Mouse (Mus musculus): ENCODE results near the gene Ccdc61. TPM values are rescaled to one million over a fixed set of nuclear protein-coding genes. Genes with fewer than 3 reads are reported as not detected.
A peak's percentile ranks its signal among the peaks of the same experiment; 100 is the strongest.

The Ccdc61 gene
- polyA plus RNA-seq, 1 experiment from 2014 or later, result 27.9 TPM

GRCm38 (mm10) chr7:18926911-18927310 lies 16.7 kb upstream of the Ccdc61 start:
- H3K9me3 ChIP-seq (replicated peaks), result no peaks in the 10 kb centered on the region
- peak overlapping the region; percentile 94 for H3K27ac ChIP-seq
- peak overlapping the region; percentile 99 for H3K9ac ChIP-seq
- ATAC-seq, result peak; percentile 9; the same call in 1 of the 2 replicates
- peak overlapping the region; percentile 95 for H3K4me3 ChIP-seq
- peaks cover 73% of the 10 kb centered on the region for H3K4me1 ChIP-seq
- peak overlapping the region; percentile 92 for H3K4me2 ChIP-seq
- 54% methylated on average over 6 of the region's 6 CpGs for WGBS
- H3K27me3 ChIP-seq, result no peaks in the 10 kb centered on the region
- no peaks in the 10 kb centered on the region for H3K36me3 ChIP-seq (ENCODE audit: poor library complexity, severe bottlenecking)

- Histone ChIP-seq H3K9me3 (replicated peaks) (no peaks in the 10 kb centered on the region), H3K4me1 (peaks cover 71% of the 10 kb centered on the region), H3K27me3 (no peaks in the 10 kb centered on the region), H3K4me3 (peak overlapping the region; percentile 95), H3K36me3 (ENCODE audit: poor library complexity, severe bottlenecking) (no peaks in the 10 kb centered on the region), H3K4me2 (peak overlapping the region; percentile 92), H3K27ac (peak overlapping the region; percentile 94), H3K9ac (peak overlapping the region; percentile 99)
- ATAC-seq, result peak; percentile 30
- 0% methylated on average over 33 of the region's 42 CpGs for WGBS
Observed at GRCm38 (mm10) chr7:18926041-18926790, 16.0 kb upstream of the Ccdc61 start.

- Histone ChIP-seq H3K4me3 (peak within 1 kb of the TSS; percentile 95), H3K27me3 (no peaks in the 10 kb centered on the region), H3K36me3 (ENCODE audit: poor library complexity, severe bottlenecking) (no peaks in the 10 kb centered on the region), H3K9ac (peak within 1 kb of the TSS; percentile 99), H3K9me3 (replicated peaks) (no peaks in the 10 kb centered on the region), H3K4me2 (peak within 1 kb of the TSS; percentile 92), H3K27ac (peak within 1 kb of the TSS; percentile 94), H3K4me1 (peaks cover 75% of the 10 kb centered on the region)
- WGBS, result under 1% methylated on average over 27 of the region's 45 CpGs
- ATAC-seq, result peak; percentile 86
Observed at GRCm38 (mm10) chr7:18925162-18925938, 15.1 kb upstream of the Ccdc61 start, which contains the start of gene Nova2. Gene Nova2, plus strand, starts transcription at chr7:18925888.

- peaks cover 67% of the 10 kb centered on the region for H3K4me1 ChIP-seq
- no peaks in the 10 kb centered on the region for H3K9me3 ChIP-seq (replicated peaks)
- 6% methylated on average over 8 of the region's 8 CpGs for WGBS
- no peaks in the 10 kb centered on the region for H3K36me3 ChIP-seq (ENCODE audit: poor library complexity, severe bottlenecking)
- ATAC-seq, result no peak
- peak overlapping the region; percentile 37; the same call in 1 of the 2 replicates for H3K9ac ChIP-seq
- H3K27me3 ChIP-seq, result no peaks in the 10 kb centered on the region
- peak overlapping the region; percentile 90 for H3K27ac ChIP-seq
- peak overlapping the region; percentile 46 for H3K4me2 ChIP-seq
- H3K4me3 ChIP-seq, result no peak overlapping the region
Observed at GRCm38 (mm10) chr7:18924321-18924720, 14.1 kb upstream of the Ccdc61 start.

- Histone ChIP-seq H3K36me3 (ENCODE audit: poor library complexity, severe bottlenecking) (no peaks in the 10 kb centered on the region), H3K4me2 (peak overlapping the region; percentile 46), H3K4me1 (peaks cover 62% of the 10 kb centered on the region), H3K4me3 (no peak overlapping the region), H3K9ac (peak overlapping the region; percentile 37; the same call in 1 of the 2 replicates), H3K27ac (peak overlapping the region; percentile 90), H3K9me3 (replicated peaks) (no peaks in the 10 kb centered on the region), H3K27me3 (no peaks in the 10 kb centered on the region)
- WGBS, result 16% methylated on average over 4 of the region's 4 CpGs
- ATAC-seq, result no peak
Observed at GRCm38 (mm10) chr7:18923711-18924191, 13.5 kb upstream of the Ccdc61 start.

GRCm38 (mm10) chr7:18923267-18923666 lies 13.1 kb upstream of the Ccdc61 start:
- Histone ChIP-seq H3K9me3 (replicated peaks) (no peaks in the 10 kb centered on the region), H3K36me3 (ENCODE audit: poor library complexity, severe bottlenecking) (no peaks in the 10 kb centered on the region), H3K4me1 (peaks cover 58% of the 10 kb centered on the region), H3K27ac (peak overlapping the region; percentile 90), H3K4me2 (peak overlapping the region; percentile 46), H3K9ac (0 out of 2 replicates have a peak overlapping the region, but pooled peaks have one; percentile 37), H3K27me3 (no peaks in the 10 kb centered on the region), H3K4me3 (no peak overlapping the region)
- WGBS, result 62% methylated on average over 11 of the region's 11 CpGs
- no peak for ATAC-seq

GRCm38 (mm10) chr7:18922807-18923206 lies 12.6 kb upstream of the Ccdc61 start:
- Histone ChIP-seq H3K4me3 (no peak overlapping the region), H3K9ac (no peak overlapping the region), H3K27me3 (no peaks in the 10 kb centered on the region), H3K36me3 (ENCODE audit: poor library complexity, severe bottlenecking) (no peaks in the 10 kb centered on the region), H3K9me3 (replicated peaks) (no peaks in the 10 kb centered on the region), H3K27ac (peak overlapping the region; percentile 90), H3K4me2 (peak overlapping the region; percentile 46), H3K4me1 (peaks cover 54% of the 10 kb centered on the region)
- ATAC-seq, result peak; percentile 5; the same call in 1 of the 2 replicates
- 24% methylated on average over 5 of the region's 5 CpGs for WGBS

- WGBS, result 2% methylated on average over 12 of the region's 12 CpGs
Observed at GRCm38 (mm10) chr7:18921069-18921468, 10.9 kb upstream of the Ccdc61 start.

GRCm38 (mm10) chr7:18917931-18918330 lies 7.7 kb upstream of the Ccdc61 start:
- ATAC-seq, result no peak
- WGBS, result 62% methylated on average over 3 of the region's 3 CpGs
- H3K4me3 ChIP-seq, result no peak overlapping the region

More at GRCm38 (mm10) chr7:18921069-18921468, 10.9 kb upstream of the Ccdc61 start:
- Histone ChIP-seq H3K4me3 (0 out of 2 replicates have a peak overlapping the region, but pooled peaks have one; percentile 14), H3K4me2 (peak overlapping the region; percentile 45), H3K4me1 (peaks cover 41% of the 10 kb centered on the region), H3K9ac (peak overlapping the region; percentile 37), H3K36me3 (ENCODE audit: poor library complexity, severe bottlenecking) (no peaks in the 10 kb centered on the region), H3K27me3 (no peaks in the 10 kb centered on the region), H3K9me3 (replicated peaks) (no peaks in the 10 kb centered on the region), H3K27ac (peak overlapping the region; percentile 73)
- peak; percentile 11; the same call in 1 of the 2 replicates for ATAC-seq

GRCm38 (mm10) chr7:18916254-18916653 lies 6.0 kb upstream of the Ccdc61 start:
- no peak overlapping the region for H3K4me2 ChIP-seq
- no peak overlapping the region for H3K4me3 ChIP-seq
- H3K27ac ChIP-seq, result no peak overlapping the region
- no peaks in the 10 kb centered on the region for H3K27me3 ChIP-seq
- no peaks in the 10 kb centered on the region for H3K9me3 ChIP-seq (replicated peaks)
- H3K36me3 ChIP-seq (ENCODE audit: poor library complexity, severe bottlenecking), result no peaks in the 10 kb centered on the region
- no peak overlapping the region for H3K9ac ChIP-seq
- ATAC-seq, result no peak
- H3K4me1 ChIP-seq, result peaks cover 5% of the 10 kb centered on the region
- 72% methylated on average over 4 of the region's 4 CpGs for WGBS

More at GRCm38 (mm10) chr7:18917931-18918330, 7.7 kb upstream of the Ccdc61 start:
- Histone ChIP-seq H3K4me1 (peaks cover 20% of the 10 kb centered on the region), H3K4me2 (no peak overlapping the region), H3K9ac (no peak overlapping the region), H3K36me3 (ENCODE audit: poor library complexity, severe bottlenecking) (no peaks in the 10 kb centered on the region), H3K9me3 (replicated peaks) (no peaks in the 10 kb centered on the region), H3K27ac (no peak overlapping the region), H3K27me3 (no peaks in the 10 kb centered on the region)

GRCm38 (mm10) chr7:18909797-18910196 lies 418 bp downstream of the Ccdc61 start:
- H3K4me3 ChIP-seq, result peak overlapping the region; percentile 61
- no peaks in the 10 kb centered on the region for H3K36me3 ChIP-seq (ENCODE audit: poor library complexity, severe bottlenecking)
- H3K27ac ChIP-seq, result no peak overlapping the region
- no peaks in the 10 kb centered on the region for H3K27me3 ChIP-seq
- H3K9me3 ChIP-seq (replicated peaks), result no peaks in the 10 kb centered on the region
- peak overlapping the region; percentile 65 for H3K4me2 ChIP-seq
- H3K9ac ChIP-seq, result peak overlapping the region; percentile 62
- ATAC-seq, result no peak
- peaks cover 27% of the 10 kb centered on the region for H3K4me1 ChIP-seq
- 7% methylated on average over 17 of the region's 17 CpGs for WGBS

- 72% methylated on average over 3 of the region's 3 CpGs for WGBS
- Histone ChIP-seq H3K27ac (no peak overlapping the region), H3K4me3 (no peak overlapping the region), H3K4me2 (no peak overlapping the region), H3K27me3 (no peaks in the 10 kb centered on the region), H3K9me3 (replicated peaks) (no peaks in the 10 kb centered on the region), H3K4me1 (peaks cover 21% of the 10 kb centered on the region), H3K9ac (no peak overlapping the region), H3K36me3 (ENCODE audit: poor library complexity, severe bottlenecking) (peaks cover 38% of the 10 kb centered on the region)
- no peak for ATAC-seq
Observed at GRCm38 (mm10) chr7:18904971-18905370, 5.2 kb downstream of the Ccdc61 start.

Data from forebrain, embryonic 13.5 days (tissue).